Mouse (Mus musculus): ENCODE results near the gene Dleu7.

DNA sequence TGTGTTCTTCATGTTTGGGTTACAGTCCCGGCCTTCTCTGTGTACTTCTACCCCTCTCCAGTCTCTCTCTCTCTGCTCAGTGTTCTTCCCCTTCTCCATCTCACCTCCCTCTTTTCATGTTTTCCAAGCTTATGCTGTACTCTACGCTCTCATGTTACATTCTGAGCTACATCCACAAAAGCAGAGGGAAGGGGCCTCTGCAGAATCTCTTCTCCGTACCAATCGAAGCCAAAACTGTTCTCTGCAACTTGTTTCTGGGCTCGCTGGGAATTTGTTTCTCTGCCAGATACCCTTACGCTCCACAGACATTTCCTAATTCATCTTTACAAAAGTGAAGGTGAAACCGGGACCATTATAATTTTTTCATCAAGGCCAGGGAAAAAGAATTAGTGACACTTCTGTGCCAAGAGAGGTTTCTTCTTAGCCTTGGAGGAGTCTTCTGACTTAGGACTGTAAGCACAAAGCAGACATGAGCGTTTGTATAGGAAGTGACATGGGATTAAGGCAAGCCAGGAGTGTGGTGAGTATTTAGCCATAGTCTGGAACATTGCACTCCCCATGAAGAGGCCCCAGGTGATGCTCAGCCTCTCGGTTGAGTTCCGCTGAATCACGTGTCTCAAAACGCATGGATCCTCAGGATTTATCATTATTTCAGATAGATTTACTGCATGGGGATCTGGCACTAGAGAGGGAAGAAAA is 22.0 kb downstream of the Dleu7 start:
- no peak for TF ChIP-seq CTCF (IDR thresholded peaks at IDR 0.05; ENCODE audit: low read depth, low read length)
- no peak for TF ChIP-seq POLR2A (IDR thresholded peaks at IDR 0.05; ENCODE audit: insufficient read depth, low read length)
